Mouse (Mus musculus): Measurements from ENCODE around the gene Radil. TPM values are rescaled to one million over a fixed set of nuclear protein-coding genes. Genes with fewer than 3 reads are reported as not detected.
A peak's percentile ranks its signal among the peaks of the same experiment; 100 is the strongest.

The Radil gene
- polyA plus RNA-seq, 1 experiment from 2014 or later = 6.7 TPM

- Histone ChIP-seq H3K9ac (ENCODE audit: low read length) (no peak overlapping the region), H3K36me3 (ENCODE audit: control insufficient read depth, insufficient read depth, low read length) (no peaks in the 10 kb centered on the region), H3K27ac (ENCODE audit: low read depth, low read length) (no peak overlapping the region), H3K27me3 (ENCODE audit: control insufficient read depth, insufficient read depth, low read length) (no peaks in the 10 kb centered on the region), H3K4me3 (ENCODE audit: low read depth, low read length) (no peak overlapping the region), H3K4me1 (ENCODE audit: control insufficient read depth, insufficient read depth, low read length) (no peaks in the 10 kb centered on the region), H3K9me3 (ENCODE audit: control insufficient read depth, low read length) (no peaks in the 10 kb centered on the region), H3K4me2 (ENCODE audit: low read depth) (no peak overlapping the region)
- no peak for DNase-seq (ENCODE audit: low spot score)
- ATAC-seq (ENCODE audit: insufficient read depth, low FRiP score, low TSS enrichment) = no peak
- WGBS = 94% methylated on average over 7 of the region's 7 CpGs
Observed at GRCm38 (mm10) chr5:142576832-142577231, 25.9 kb upstream of the Radil start.

GRCm38 (mm10) chr5:142574323-142575057, 23.6 kb upstream of the Radil start:
- Histone ChIP-seq H3K4me1 (ENCODE audit: control insufficient read depth, insufficient read depth, low read length) (no peaks in the 10 kb centered on the region), H3K36me3 (ENCODE audit: control insufficient read depth, insufficient read depth, low read length) (no peaks in the 10 kb centered on the region), H3K27me3 (ENCODE audit: control insufficient read depth, insufficient read depth, low read length) (no peaks in the 10 kb centered on the region), H3K4me2 (ENCODE audit: low read depth) (no peak overlapping the region), H3K9me3 (ENCODE audit: control insufficient read depth, low read length) (no peaks in the 10 kb centered on the region), H3K27ac (ENCODE audit: low read depth, low read length) (no peak overlapping the region), H3K9ac (ENCODE audit: low read length) (no peak overlapping the region), H3K4me3 (ENCODE audit: low read depth, low read length) (no peak overlapping the region)
- no peak for ATAC-seq (ENCODE audit: insufficient read depth, low FRiP score, low TSS enrichment)
- WGBS = 76% methylated on average over 8 of the region's 8 CpGs
- no peak for DNase-seq (ENCODE audit: low spot score)

- no peak for ATAC-seq (ENCODE audit: insufficient read depth, low FRiP score, low TSS enrichment)
- Histone ChIP-seq H3K4me3 (ENCODE audit: low read depth, low read length) (no peak overlapping the region), H3K4me2 (ENCODE audit: low read depth) (no peak overlapping the region), H3K4me1 (ENCODE audit: control insufficient read depth, insufficient read depth, low read length) (no peaks in the 10 kb centered on the region), H3K9me3 (ENCODE audit: control insufficient read depth, low read length) (no peaks in the 10 kb centered on the region), H3K27ac (ENCODE audit: low read depth, low read length) (no peak overlapping the region), H3K27me3 (ENCODE audit: control insufficient read depth, insufficient read depth, low read length) (no peaks in the 10 kb centered on the region), H3K9ac (ENCODE audit: low read length) (no peak overlapping the region), H3K36me3 (ENCODE audit: control insufficient read depth, insufficient read depth, low read length) (no peaks in the 10 kb centered on the region)
- DNase-seq (ENCODE audit: low spot score) = no peak
- WGBS = 83% methylated on average over 1 of the region's 1 CpGs
Observed at GRCm38 (mm10) chr5:142564606-142565005, 13.7 kb upstream of the Radil start.

GRCm38 (mm10) chr5:142560261-142560660, 9.4 kb upstream of the Radil start:
- no peak for ATAC-seq (ENCODE audit: insufficient read depth, low FRiP score, low TSS enrichment)
- WGBS = 55% methylated on average over 7 of the region's 7 CpGs
- H3K4me2 ChIP-seq (ENCODE audit: low read depth) = no peak overlapping the region
- H3K27ac ChIP-seq (ENCODE audit: low read depth, low read length) = no peak overlapping the region
- no peak overlapping the region for H3K4me3 ChIP-seq (ENCODE audit: low read depth, low read length)
- no peak for DNase-seq (ENCODE audit: low spot score)
- H3K36me3 ChIP-seq (ENCODE audit: control insufficient read depth, insufficient read depth, low read length) = no peaks in the 10 kb centered on the region
- H3K4me1 ChIP-seq (ENCODE audit: control insufficient read depth, insufficient read depth, low read length) = no peaks in the 10 kb centered on the region
- H3K27me3 ChIP-seq (ENCODE audit: control insufficient read depth, insufficient read depth, low read length) = no peaks in the 10 kb centered on the region
- H3K9ac ChIP-seq (ENCODE audit: low read length) = no peak overlapping the region
- no peaks in the 10 kb centered on the region for H3K9me3 ChIP-seq (ENCODE audit: control insufficient read depth, low read length)

- DNase-seq (ENCODE audit: low spot score) (peak; percentile 80), ATAC-seq (ENCODE audit: insufficient read depth, low FRiP score, low TSS enrichment) (no peak)
- no peaks in the 10 kb centered on the region for H3K36me3 ChIP-seq (ENCODE audit: control insufficient read depth, insufficient read depth, low read length)
- no peaks in the 10 kb centered on the region for H3K4me1 ChIP-seq (ENCODE audit: control insufficient read depth, insufficient read depth, low read length)
- H3K27me3 ChIP-seq (ENCODE audit: control insufficient read depth, insufficient read depth, low read length) = no peaks in the 10 kb centered on the region
- no peak overlapping the region for H3K9ac ChIP-seq (ENCODE audit: low read length)
- no peaks in the 10 kb centered on the region for H3K9me3 ChIP-seq (ENCODE audit: control insufficient read depth, low read length)
- no peak overlapping the region for H3K27ac ChIP-seq (ENCODE audit: low read depth, low read length)
- H3K4me2 ChIP-seq (ENCODE audit: low read depth) = no peak overlapping the region
- 24% methylated on average over 15 of the region's 21 CpGs for WGBS
- H3K4me3 ChIP-seq (ENCODE audit: low read depth, low read length) = no peak overlapping the region
Observed at GRCm38 (mm10) chr5:142557397-142558067, 6.6 kb upstream of the Radil start.

- H3K9ac ChIP-seq (ENCODE audit: low read length) = no peak overlapping the region
- H3K36me3 ChIP-seq (ENCODE audit: control insufficient read depth, insufficient read depth, low read length) = no peaks in the 10 kb centered on the region
- H3K9me3 ChIP-seq (ENCODE audit: control insufficient read depth, low read length) = no peaks in the 10 kb centered on the region
- 93% methylated on average over 4 of the region's 4 CpGs for WGBS
- no peak overlapping the region for H3K27ac ChIP-seq (ENCODE audit: low read depth, low read length)
- DNase-seq (ENCODE audit: low spot score) (no peak), ATAC-seq (ENCODE audit: insufficient read depth, low FRiP score, low TSS enrichment) (no peak)
- no peaks in the 10 kb centered on the region for H3K27me3 ChIP-seq (ENCODE audit: control insufficient read depth, insufficient read depth, low read length)
- no peaks in the 10 kb centered on the region for H3K4me1 ChIP-seq (ENCODE audit: control insufficient read depth, insufficient read depth, low read length)
- no peak overlapping the region for H3K4me3 ChIP-seq (ENCODE audit: low read depth, low read length)
- H3K4me2 ChIP-seq (ENCODE audit: low read depth) = no peak overlapping the region
Observed at GRCm38 (mm10) chr5:142556721-142557120, 5.8 kb upstream of the Radil start.

- Histone ChIP-seq H3K9me3 (ENCODE audit: control insufficient read depth, low read length) (no peaks in the 10 kb centered on the region), H3K4me2 (ENCODE audit: low read depth) (no peak overlapping the region), H3K27ac (ENCODE audit: low read depth, low read length) (no peak overlapping the region), H3K4me3 (ENCODE audit: low read depth, low read length) (no peak overlapping the region), H3K4me1 (ENCODE audit: control insufficient read depth, insufficient read depth, low read length) (no peaks in the 10 kb centered on the region), H3K36me3 (ENCODE audit: control insufficient read depth, insufficient read depth, low read length) (no peaks in the 10 kb centered on the region), H3K27me3 (ENCODE audit: control insufficient read depth, insufficient read depth, low read length) (no peaks in the 10 kb centered on the region), H3K9ac (ENCODE audit: low read length) (no peak overlapping the region)
- WGBS = 80% methylated on average over 5 of the region's 5 CpGs
- ATAC-seq (ENCODE audit: insufficient read depth, low FRiP score, low TSS enrichment) = no peak
- DNase-seq (ENCODE audit: low spot score) = no peak
Observed at GRCm38 (mm10) chr5:142555866-142556265, 5.0 kb upstream of the Radil start.

GRCm38 (mm10) chr5:142549961-142550705, 765 bp downstream of the Radil start:
- Histone ChIP-seq H3K9ac (ENCODE audit: low read length) (peak overlapping the region; percentile 54), H3K27me3 (ENCODE audit: control insufficient read depth, insufficient read depth, low read length) (no peaks in the 10 kb centered on the region), H3K9me3 (ENCODE audit: control insufficient read depth, low read length) (no peaks in the 10 kb centered on the region), H3K4me1 (ENCODE audit: control insufficient read depth, insufficient read depth, low read length) (0 out of 2 replicates have a peak, but pooled peaks cover 14% of the 10 kb centered on the region), H3K4me2 (ENCODE audit: low read depth) (peak overlapping the region; percentile 98), H3K4me3 (ENCODE audit: low read depth, low read length) (peak overlapping the region; percentile 64), H3K27ac (ENCODE audit: low read depth, low read length) (peak overlapping the region; percentile 79), H3K36me3 (ENCODE audit: control insufficient read depth, insufficient read depth, low read length) (no peaks in the 10 kb centered on the region)
- WGBS = 1% methylated on average over 31 of the region's 31 CpGs
- DNase-seq (ENCODE audit: low spot score) (peak; percentile 62), ATAC-seq (ENCODE audit: insufficient read depth, low FRiP score, low TSS enrichment) (peak; percentile 69)
